Mouse (Mus musculus) liver, embryonic 15.5 days (tissue): ENCODE measurements around the gene Rprd2. TPM values are rescaled to one million over a fixed set of nuclear protein-coding genes. Genes with fewer than 3 reads are reported as not detected.

ENCODE experiments used
- ATAC-seq: fragments of 200-750 bp; cut with Nextera tagmentation; 2 replicates; pipeline ENCODE4 v1.8.0; 2017; ENCODE audit warnings: moderate number of reproducible peaks, mild to moderate bottlenecking, moderate library complexity; ENCODE audit not compliant: insufficient read depth
- H3K27ac ChIP-seq: fragments of 300-500 bp; sonication (generic); replicated peaks from 2 replicates; pipeline ENCODE4 v1.5.1; 2015; ENCODE audit warnings: mild to moderate bottlenecking, inconsistent platforms
- H3K27me3 ChIP-seq: fragments of 300-500 bp; sonication (generic); 2 replicates; pipeline ENCODE4 v1.6.1; 2015; ENCODE audit warnings: mild to moderate bottlenecking, inconsistent platforms
- H3K36me3 ChIP-seq: fragments of 300-500 bp; sonication (generic); replicated peaks from 2 replicates; pipeline ENCODE4 v1.6.1; 2015; ENCODE audit warnings: moderate library complexity, mild to moderate bottlenecking, inconsistent platforms
- H3K4me1 ChIP-seq: fragments of 300-500 bp; sonication (generic); replicated peaks from 2 replicates; pipeline ENCODE4 v1.6.1; 2015; ENCODE audit warnings: inconsistent platforms
- H3K4me2 ChIP-seq: fragments of 300-500 bp; sonication (generic); 2 replicates; pipeline ENCODE4 v1.6.1; 2015; ENCODE audit warnings: moderate library complexity, mild to moderate bottlenecking, inconsistent platforms
- H3K4me3 ChIP-seq: fragments of 300-500 bp; sonication (generic); replicated peaks from 2 replicates; pipeline ENCODE4 v1.5.1; 2015; ENCODE audit warnings: mild to moderate bottlenecking, inconsistent platforms
- H3K9ac ChIP-seq: fragments of 300-500 bp; sonication (generic); 2 replicates; pipeline ENCODE4 v1.6.1; 2015; ENCODE audit warnings: moderate library complexity, mild to moderate bottlenecking, inconsistent platforms
- H3K9me3 ChIP-seq: fragments of 300-500 bp; sonication (generic); replicated peaks from 2 replicates; pipeline ENCODE4 v1.6.1; 2016; ENCODE audit warnings: inconsistent platforms
- WGBS: fragments of 180-500 bp; shearing (Covaris S2); methylation state at CpG from one replicate; pipeline ENCODE4 v1.1.7; 2015; ENCODE audit warnings: mixed read lengths; ENCODE audit not compliant: insufficient replicate concordance; 5-methylcytosine and 5-hydroxymethylcytosine counted together
- polyA plus RNA-seq: library from polyadenylated mRNA; unstranded; fragments of >200 nt; fragmentation: Nextera tagmentation; extraction: Ambion mirVana; gene quantifications from 2 replicates; pipeline ENCODE4 v1.2.1, GENCODE M21; 2015

Gene Rprd2
- polyA plus RNA-seq, 1 experiment from 2014 or later = 6.5 TPM

DNA sequence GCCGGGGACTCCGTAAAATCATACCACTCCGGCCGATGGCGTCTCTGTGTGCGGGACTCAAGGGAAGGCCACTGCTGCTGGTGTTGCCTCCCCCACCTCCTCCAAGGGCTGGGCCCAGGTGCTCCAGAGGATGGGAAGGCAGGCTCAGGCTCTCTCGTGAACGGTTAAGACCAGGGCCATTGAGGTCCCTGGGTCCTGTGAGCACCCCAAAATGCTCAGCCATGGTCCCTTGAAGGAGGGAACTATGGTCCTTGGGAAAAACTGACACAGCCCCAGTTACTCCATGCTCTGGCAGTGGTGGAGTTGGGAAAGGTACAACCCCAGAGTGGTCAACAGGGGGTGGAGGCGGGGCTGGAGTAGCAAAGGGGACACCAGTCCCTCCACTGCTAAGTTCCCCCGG, 54.9 kb downstream of the Rprd2 start:
- Histone ChIP-seq H3K4me1 (no peaks in the 10 kb centered on the region), H3K36me3 (peaks cover 49% of the 10 kb centered on the region), H3K4me2 (no peak overlapping the region), H3K9ac (no peak overlapping the region), H3K4me3 (no peak overlapping the region), H3K9me3 (no peaks in the 10 kb centered on the region), H3K27me3 (no peaks in the 10 kb centered on the region), H3K27ac (no peak overlapping the region)
- no peak for ATAC-seq
- 86% methylated on average over 10 of the region's 10 CpGs for WGBS

DNA sequence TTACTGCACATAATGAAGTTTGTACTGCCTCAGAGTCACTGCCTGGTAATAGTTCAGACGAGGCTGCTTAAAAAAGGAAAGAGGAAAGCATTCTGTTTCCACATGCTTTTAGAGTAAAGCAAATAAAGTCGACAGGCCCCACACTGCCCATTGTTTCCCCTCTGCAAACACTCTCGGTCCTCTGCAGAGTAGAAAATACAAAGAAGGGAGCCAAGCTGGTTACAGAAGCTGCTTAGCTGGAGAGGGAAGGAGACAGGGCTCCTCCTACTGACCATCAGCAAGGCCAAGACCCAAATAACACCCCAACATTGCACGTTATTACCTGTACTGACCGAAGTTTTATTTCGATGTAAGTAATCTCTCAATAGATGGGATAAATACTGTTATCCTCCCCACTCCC, 55.7 kb downstream of the Rprd2 start:
- no peak for ATAC-seq
- Histone ChIP-seq H3K4me3 (no peak overlapping the region), H3K9ac (no peak overlapping the region), H3K4me2 (no peak overlapping the region), H3K36me3 (peaks cover 42% of the 10 kb centered on the region), H3K27me3 (no peaks in the 10 kb centered on the region), H3K4me1 (no peaks in the 10 kb centered on the region), H3K27ac (no peak overlapping the region), H3K9me3 (no peaks in the 10 kb centered on the region)
- WGBS = 69% methylated on average over 6 of the region's 6 CpGs

DNA sequence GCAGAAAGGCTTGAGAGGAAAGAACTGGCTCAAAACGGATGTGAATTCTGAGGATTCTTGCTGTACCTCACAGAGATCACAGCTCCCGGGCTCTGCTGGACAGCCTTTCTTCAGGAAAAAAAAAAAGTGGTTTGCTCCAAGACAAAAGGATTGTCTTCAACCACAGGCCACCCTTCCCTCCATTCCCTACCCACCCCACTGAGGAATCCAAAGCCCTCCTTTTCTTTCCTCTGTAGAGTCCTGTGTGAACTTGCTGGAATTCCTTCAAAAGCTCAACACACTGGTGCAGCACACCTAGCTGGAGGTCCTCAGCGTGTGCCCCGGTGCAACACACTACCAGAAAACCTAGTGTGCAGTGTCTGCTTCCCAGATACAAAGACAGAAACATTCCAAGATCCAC, 56.9 kb downstream of the Rprd2 start:
- H3K36me3 ChIP-seq = peaks cover 33% of the 10 kb centered on the region
- no peak overlapping the region for H3K9ac ChIP-seq
- H3K27me3 ChIP-seq = peaks cover 3% of the 10 kb centered on the region; the same call in 1 of the 2 replicates
- H3K4me1 ChIP-seq = no peaks in the 10 kb centered on the region
- H3K4me2 ChIP-seq = no peak overlapping the region
- H3K27ac ChIP-seq = no peak overlapping the region
- WGBS = 74% methylated on average over 4 of the region's 4 CpGs
- ATAC-seq = no peak
- H3K9me3 ChIP-seq = no peaks in the 10 kb centered on the region
- H3K4me3 ChIP-seq = no peak overlapping the region

DNA sequence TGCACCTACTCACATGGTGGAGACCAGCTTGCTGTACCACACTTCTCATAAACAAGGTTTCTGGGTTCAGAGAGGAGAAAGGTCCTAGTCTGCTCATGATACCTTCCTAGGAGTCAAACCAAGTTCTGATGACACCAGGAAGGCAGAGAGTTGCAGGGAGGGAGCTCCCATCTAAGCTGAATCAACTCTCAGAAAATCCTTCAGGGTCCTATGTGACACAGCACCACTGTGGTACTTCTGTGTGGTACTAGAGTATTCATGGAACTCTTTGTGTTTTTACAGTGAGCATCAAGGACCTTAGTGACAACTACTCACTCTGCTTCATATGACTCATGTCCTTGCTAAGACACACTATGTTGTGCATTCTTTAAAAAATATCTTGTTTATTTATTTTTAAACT, 58.0 kb downstream of the Rprd2 start:
- Histone ChIP-seq H3K27ac (no peak overlapping the region), H3K4me3 (no peak overlapping the region), H3K36me3 (peaks cover 22% of the 10 kb centered on the region), H3K27me3 (peaks cover 8% of the 10 kb centered on the region; the same call in 1 of the 2 replicates), H3K4me2 (no peak overlapping the region), H3K9ac (no peak overlapping the region), H3K4me1 (peaks cover under 1% of the 10 kb centered on the region; the same call in 1 of the 2 replicates), H3K9me3 (no peaks in the 10 kb centered on the region)
- no peak for ATAC-seq

DNA sequence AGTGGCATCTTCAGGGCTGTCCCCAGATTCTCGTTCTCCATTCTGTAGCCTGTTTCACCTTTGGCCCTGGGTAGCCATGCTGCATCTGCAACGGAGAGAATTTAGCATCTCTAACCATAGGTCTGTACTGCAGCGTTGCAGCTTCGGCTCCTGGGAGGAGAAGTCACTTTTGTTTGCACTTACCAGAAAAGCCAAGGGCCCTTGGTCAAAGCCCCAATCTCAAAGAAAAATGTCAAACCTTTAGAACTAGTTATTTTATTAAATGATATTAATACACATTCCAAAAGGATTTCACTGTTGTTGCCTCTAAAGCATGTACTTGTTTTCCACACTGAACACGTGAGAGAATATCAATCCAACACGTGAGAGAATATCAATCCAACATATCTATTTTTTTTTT, 58.6 kb downstream of the Rprd2 start, which contains the start of gene Tars2:
TSS of gene Tars2 (minus strand) at position 101 of the 400 bp plus-strand sequence.
- WGBS = 73% methylated on average over 6 of the region's 6 CpGs
- Histone ChIP-seq H3K36me3 (peaks cover 17% of the 10 kb centered on the region), H3K27me3 (peaks cover 8% of the 10 kb centered on the region; the same call in 1 of the 2 replicates), H3K4me2 (no peak within 1 kb of the TSS), H3K4me3 (no peak within 1 kb of the TSS), H3K9me3 (no peaks in the 10 kb centered on the region), H3K9ac (no peak within 1 kb of the TSS), H3K27ac (no peak within 1 kb of the TSS), H3K4me1 (peaks cover 5% of the 10 kb centered on the region)
- ATAC-seq = no peak

DNA sequence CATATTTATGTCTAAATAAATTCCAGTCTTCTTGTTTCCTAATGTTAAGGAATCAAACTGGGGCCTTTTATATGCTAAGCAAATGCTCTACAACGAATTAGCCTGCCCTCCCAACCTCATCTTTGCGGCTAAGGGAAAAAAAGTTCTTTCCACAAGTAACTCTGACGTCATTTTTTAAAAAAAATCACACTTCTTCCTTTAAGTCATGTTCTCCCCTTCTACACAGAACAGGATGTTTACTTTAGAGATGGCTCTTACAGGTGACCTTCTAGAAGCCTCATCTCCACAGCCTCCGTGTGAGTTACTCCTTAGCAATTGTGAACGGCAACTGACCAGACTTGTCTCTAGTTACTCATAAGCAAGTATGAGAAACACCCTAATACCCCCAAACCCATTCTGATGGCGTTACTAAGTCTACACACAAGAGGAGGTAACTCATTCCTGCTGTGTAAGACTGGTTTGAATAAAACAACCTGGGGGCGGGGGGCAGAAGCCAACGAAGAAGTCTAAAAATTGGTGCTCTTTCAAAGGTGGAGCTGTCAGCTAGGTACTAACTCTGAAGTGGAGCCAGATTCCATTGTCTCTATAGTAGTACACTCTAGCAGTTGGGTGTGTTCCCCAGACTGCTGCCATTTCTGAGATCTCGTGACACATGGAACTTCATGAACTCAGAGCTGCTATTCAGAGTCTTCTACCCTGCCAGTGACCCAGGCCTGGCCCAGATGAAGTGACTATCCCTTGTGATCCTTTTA, 60.0 kb downstream of the Rprd2 start:
- Histone ChIP-seq H3K4me3 (no peak overlapping the region), H3K4me1 (peaks cover 18% of the 10 kb centered on the region), H3K4me2 (no peak overlapping the region), H3K9ac (no peak overlapping the region), H3K9me3 (no peaks in the 10 kb centered on the region), H3K27me3 (peaks cover 8% of the 10 kb centered on the region; the same call in 1 of the 2 replicates), H3K36me3 (0 out of 2 replicates have a peak, but pooled peaks cover 2% of the 10 kb centered on the region), H3K27ac (no peak overlapping the region)
- ATAC-seq = no peak
- 44% methylated on average over 9 of the region's 9 CpGs for WGBS

DNA sequence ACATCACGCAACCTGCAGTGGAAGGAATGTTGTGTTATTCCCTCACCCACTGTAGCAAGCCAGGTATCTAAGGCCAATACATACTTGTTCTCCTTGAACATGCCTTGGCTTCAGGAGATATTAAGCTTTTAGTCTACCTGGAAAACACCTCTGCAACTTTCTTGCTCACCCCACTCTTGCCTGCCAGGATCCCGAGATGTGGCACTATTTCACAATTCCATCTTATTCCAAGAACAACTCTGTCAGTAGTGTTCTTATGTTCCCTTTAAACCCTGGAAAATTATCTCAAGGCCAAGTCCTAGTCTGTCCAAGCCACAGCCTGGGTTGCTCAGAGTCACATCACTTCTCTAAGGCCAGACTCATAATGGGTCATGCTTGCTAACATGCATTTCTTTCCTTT, 61.9 kb downstream of the Rprd2 start:
- Histone ChIP-seq H3K4me1 (peaks cover 26% of the 10 kb centered on the region), H3K27me3 (peaks cover 8% of the 10 kb centered on the region; the same call in 1 of the 2 replicates), H3K4me3 (no peak overlapping the region), H3K4me2 (no peak overlapping the region), H3K27ac (no peak overlapping the region), H3K9me3 (no peaks in the 10 kb centered on the region), H3K36me3 (peaks cover 14% of the 10 kb centered on the region; the same call in 1 of the 2 replicates), H3K9ac (no peak overlapping the region)
- ATAC-seq = no peak
- 69% methylated on average over 2 of the region's 2 CpGs for WGBS

DNA sequence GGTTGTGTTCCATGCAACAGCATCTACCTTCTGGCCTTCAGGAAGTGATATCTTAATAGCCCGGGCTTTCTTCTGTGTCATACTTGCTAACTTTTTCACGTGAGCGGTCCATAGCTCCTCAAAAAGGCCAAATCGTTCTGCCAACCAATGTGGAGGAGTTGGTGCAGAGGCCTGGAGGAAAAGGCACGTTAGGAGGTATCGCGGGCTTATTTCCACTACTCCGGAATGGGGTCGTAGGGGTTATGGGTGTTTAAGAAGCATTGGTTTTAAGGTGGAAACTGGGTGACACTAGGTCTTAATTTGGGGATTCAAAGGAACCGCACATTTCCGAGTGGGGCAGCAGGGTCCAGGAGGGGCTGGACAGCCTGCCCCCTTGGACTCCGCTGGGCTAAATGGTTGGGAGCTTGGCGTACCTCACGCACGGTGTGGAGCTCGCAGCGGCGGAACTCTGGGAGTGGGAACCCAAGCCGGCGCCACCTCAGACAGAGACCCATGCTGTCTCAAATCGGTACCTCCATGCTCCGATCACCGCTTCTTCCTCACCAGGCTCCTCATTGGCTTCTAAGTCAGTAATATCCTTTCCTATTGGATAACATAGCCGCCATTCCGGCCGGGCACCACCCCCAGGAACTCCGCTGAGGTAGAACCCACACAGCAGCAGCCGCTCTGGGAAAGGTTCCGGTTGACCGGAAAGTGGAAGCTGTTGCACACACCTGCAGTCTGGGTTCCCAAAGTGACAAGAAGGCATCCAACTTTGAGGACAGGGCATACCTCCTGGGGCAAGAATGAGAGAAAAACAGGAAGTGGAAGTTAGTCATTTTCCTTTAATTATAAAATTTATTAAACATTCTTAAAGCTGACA, 64.1 kb downstream of the Rprd2 start:
- peak overlapping the region; percentile 85 for H3K9ac ChIP-seq
- peaks cover 34% of the 10 kb centered on the region for H3K36me3 ChIP-seq
- WGBS = under 1% methylated on average over 30 of the region's 30 CpGs
- H3K27me3 ChIP-seq = peaks cover 8% of the 10 kb centered on the region; the same call in 1 of the 2 replicates
- peak overlapping the region; percentile 89 for H3K4me2 ChIP-seq
- H3K27ac ChIP-seq = peak overlapping the region; percentile 71
- H3K4me1 ChIP-seq = peaks cover 26% of the 10 kb centered on the region
- peak overlapping the region; percentile 87 for H3K4me3 ChIP-seq
- no peaks in the 10 kb centered on the region for H3K9me3 ChIP-seq
- peak; percentile 98 for ATAC-seq

DNA sequence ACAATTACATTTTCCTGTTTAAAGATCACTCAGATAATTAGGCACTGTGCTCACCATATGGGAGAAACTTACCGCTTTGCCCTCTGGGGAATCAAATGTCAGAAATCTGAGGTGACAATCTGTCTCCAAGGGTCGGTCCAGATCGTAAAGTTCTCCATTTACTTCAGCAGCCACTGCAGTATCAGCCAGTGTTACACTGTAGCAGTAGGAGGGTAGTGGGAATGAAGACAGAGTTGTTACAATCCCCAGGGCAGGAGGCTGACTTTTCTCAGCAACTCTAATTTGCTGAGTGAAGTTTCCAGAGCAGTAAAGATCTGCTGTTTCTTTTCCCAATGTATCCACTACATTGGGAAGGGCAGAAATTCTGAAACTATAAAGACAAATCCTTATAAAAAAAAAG, 65.7 kb downstream of the Rprd2 start:
- Histone ChIP-seq H3K27me3 (peaks cover 8% of the 10 kb centered on the region; the same call in 1 of the 2 replicates), H3K27ac (no peak overlapping the region), H3K4me1 (peaks cover 26% of the 10 kb centered on the region), H3K9me3 (no peaks in the 10 kb centered on the region), H3K4me2 (no peak overlapping the region), H3K4me3 (no peak overlapping the region), H3K9ac (no peak overlapping the region), H3K36me3 (peaks cover 50% of the 10 kb centered on the region)
- ATAC-seq = no peak
- WGBS = 80% methylated on average over 3 of the region's 3 CpGs

DNA sequence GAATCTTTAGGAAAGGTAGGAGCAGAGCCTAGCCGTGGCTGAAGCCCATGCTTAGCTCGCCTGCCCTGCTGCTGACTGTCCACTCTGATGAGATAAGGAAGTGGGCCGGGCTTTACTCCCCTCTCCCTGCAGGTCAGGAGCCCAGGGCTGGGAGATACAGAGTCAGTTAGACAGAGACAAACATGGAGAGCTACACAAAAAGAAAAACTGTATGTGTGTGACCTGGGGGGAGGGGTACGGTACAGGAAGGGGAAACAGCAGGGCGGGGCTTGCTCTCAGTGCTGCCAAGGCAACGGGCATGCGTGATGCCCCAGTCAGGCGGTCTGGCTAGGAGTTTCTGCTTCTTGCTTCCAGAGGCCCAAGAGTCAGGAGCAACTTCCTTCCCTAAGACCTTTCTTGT, 78.3 kb downstream of the Rprd2 start:
- peak; percentile 33; the same call in 1 of the 2 replicates for ATAC-seq
- H3K9ac ChIP-seq = no peak overlapping the region
- no peak overlapping the region for H3K4me3 ChIP-seq
- 23% methylated on average over 8 of the region's 8 CpGs for WGBS
- no peaks in the 10 kb centered on the region for H3K9me3 ChIP-seq
- H3K27ac ChIP-seq = peak overlapping the region; percentile 70
- H3K4me1 ChIP-seq = peaks cover 25% of the 10 kb centered on the region
- no peaks in the 10 kb centered on the region for H3K27me3 ChIP-seq
- H3K4me2 ChIP-seq = peak overlapping the region; percentile 23; the same call in 1 of the 2 replicates
- H3K36me3 ChIP-seq = peaks cover 49% of the 10 kb centered on the region
